Mouse (Mus musculus) forebrain, embryonic 16.5 days (tissue): Measurements from ENCODE around the gene Abca3. TPM values are rescaled to one million over a fixed set of nuclear protein-coding genes. Genes with fewer than 3 reads are reported as not detected.

Experiments
- ATAC-seq: fragments of 200-750 bp; cut with Nextera tagmentation; 2 replicates; pipeline ENCODE4 v1.8.0; 2017; ENCODE audit warnings: mild to moderate bottlenecking, moderate library complexity
- H3K27ac ChIP-seq: fragments of 300-500 bp; sonication (generic); 2 replicates; pipeline ENCODE4 v1.5.1; 2014; ENCODE audit warnings: low read length, control low read depth
- H3K27me3 ChIP-seq: fragments of 300-500 bp; sonication (generic); replicated peaks from 2 replicates; pipeline ENCODE4 v1.6.1; 2014; ENCODE audit warnings: low read length; ENCODE audit not compliant: control insufficient read depth, insufficient read depth
- H3K36me3 ChIP-seq: fragments of 300-500 bp; sonication (generic); 2 replicates; pipeline ENCODE4 v1.6.1; 2014; ENCODE audit not compliant: control insufficient read depth, insufficient read depth
- H3K4me1 ChIP-seq: fragments of 300-500 bp; sonication (generic); replicated peaks from 2 replicates; pipeline ENCODE4 v1.6.1; 2014; ENCODE audit warnings: low read length; ENCODE audit not compliant: control insufficient read depth, insufficient read depth
- H3K4me2 ChIP-seq: fragments of 300-500 bp; sonication (generic); 2 replicates; pipeline ENCODE4 v1.6.1; 2014; ENCODE audit warnings: mild to moderate bottlenecking, low read length, control low read depth
- H3K4me3 ChIP-seq: fragments of 300-500 bp; sonication (generic); replicated peaks from 2 replicates; pipeline ENCODE4 v1.5.1; 2014; ENCODE audit warnings: mild to moderate bottlenecking, low read length, control low read depth
- H3K9ac ChIP-seq: fragments of 300-500 bp; sonication (generic); replicated peaks from 2 replicates; pipeline ENCODE4 v1.6.1; 2014; ENCODE audit warnings: low read depth, low read length, control low read depth
- H3K9me3 ChIP-seq: fragments of 300-500 bp; sonication (generic); 2 replicates; pipeline ENCODE4 v1.6.1; 2016; ENCODE audit warnings: low read length; ENCODE audit not compliant: control insufficient read depth
- WGBS: fragments of 180-500 bp; shearing (Covaris S2); extraction: QIAGEN DNeasy Blood & Tissue Kit; methylation state at CpG from one replicate; pipeline ENCODE4 v1.1.7; 2014; 5-methylcytosine and 5-hydroxymethylcytosine counted together
- polyA plus RNA-seq: library from polyadenylated mRNA; unstranded; fragments of >200 nt; fragmentation: Nextera tagmentation; extraction: Ambion mirVana; gene quantifications from 2 replicates; pipeline ENCODE4 v1.2.1, GENCODE M21; 2015

Abca3 gene
- polyA plus RNA-seq, result 23.9 and 29.6 TPM in 2 replicates

GRCm38 (mm10) chr17:24351760-24352357 lies at the start of gene Abca3:
TSS of gene Abca3 (plus strand) at chr17:24351950.
- WGBS, result under 1% methylated on average over 53 of the region's 55 CpGs
- ATAC-seq, result peak; percentile 98
- Histone ChIP-seq H3K4me1 (peaks cover 29% of the 10 kb centered on the region), H3K4me2 (peak within 1 kb of the TSS; percentile 66), H3K4me3 (peak within 1 kb of the TSS; percentile 69), H3K27ac (peak within 1 kb of the TSS; percentile 21; the same call in 1 of the 2 replicates), H3K36me3 (no peaks in the 10 kb centered on the region), H3K9ac (peak within 1 kb of the TSS; percentile 86), H3K9me3 (no peaks in the 10 kb centered on the region), H3K27me3 (0 out of 2 replicates have a peak, but pooled peaks cover 4% of the 10 kb centered on the region)

DNA sequence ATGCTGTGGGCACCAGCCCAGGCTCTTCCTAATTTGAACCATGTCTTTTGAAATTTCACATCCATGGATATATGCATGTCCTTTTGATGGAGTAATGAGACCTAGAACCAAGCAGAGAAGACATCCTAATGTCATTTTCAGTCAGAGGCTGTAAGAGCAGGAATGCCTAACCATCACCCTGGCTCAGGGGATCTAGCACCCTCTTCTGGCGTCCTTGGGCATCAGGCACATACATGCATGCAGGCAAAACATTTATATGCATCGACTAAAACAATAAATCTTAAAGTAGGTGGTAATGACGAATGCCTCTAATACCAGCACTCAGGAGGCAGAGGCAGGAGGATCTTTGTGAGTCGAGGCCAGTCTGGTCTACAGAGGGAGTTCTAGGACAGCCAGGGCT lies 44.2 kb upstream of the Abca3 start:
- Histone ChIP-seq H3K36me3 (no peaks in the 10 kb centered on the region), H3K9ac (no peak overlapping the region), H3K27ac (no peak overlapping the region), H3K4me2 (no peak overlapping the region), H3K9me3 (no peaks in the 10 kb centered on the region), H3K4me1 (no peaks in the 10 kb centered on the region), H3K4me3 (no peak overlapping the region), H3K27me3 (no peaks in the 10 kb centered on the region)
- 49% methylated on average over 4 of the region's 4 CpGs for WGBS
- ATAC-seq, result no peak

- no peak overlapping the region for H3K27ac ChIP-seq
- H3K9ac ChIP-seq, result no peak overlapping the region
- H3K36me3 ChIP-seq, result no peaks in the 10 kb centered on the region
- no peak overlapping the region for H3K4me3 ChIP-seq
- H3K4me2 ChIP-seq, result no peak overlapping the region
- 88% methylated on average over 3 of the region's 3 CpGs for WGBS
- no peak for ATAC-seq
- H3K4me1 ChIP-seq, result no peaks in the 10 kb centered on the region
- H3K27me3 ChIP-seq, result no peaks in the 10 kb centered on the region
- H3K9me3 ChIP-seq, result 0 out of 2 replicates have a peak, but pooled peaks cover 2% of the 10 kb centered on the region
Measured at GRCm38 (mm10) chr17:24320826-24321225, 30.9 kb upstream of the Abca3 start.

DNA sequence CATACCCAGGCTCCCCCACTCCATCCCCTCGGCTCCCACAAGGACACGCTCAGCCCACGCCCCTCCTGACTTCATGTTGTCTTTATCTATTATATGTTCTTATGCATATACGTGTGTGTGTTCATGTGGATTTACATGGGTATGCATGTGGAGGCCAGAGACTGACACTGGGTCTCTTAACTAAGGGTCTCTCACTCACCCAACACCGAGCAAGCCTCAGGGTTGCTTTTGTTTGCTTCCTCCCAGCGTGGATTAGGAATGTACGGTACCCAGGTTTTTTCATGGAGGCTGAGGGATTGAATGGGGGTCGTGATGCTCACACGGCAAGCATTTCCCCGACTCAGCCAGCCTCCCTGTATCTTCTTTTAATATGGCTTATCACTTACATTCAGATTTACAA lies 26.7 kb upstream of the Abca3 start:
- Histone ChIP-seq H3K9ac (no peak overlapping the region), H3K36me3 (no peaks in the 10 kb centered on the region), H3K27ac (no peak overlapping the region), H3K4me3 (no peak overlapping the region), H3K4me1 (no peaks in the 10 kb centered on the region), H3K27me3 (no peaks in the 10 kb centered on the region), H3K9me3 (0 out of 2 replicates have a peak, but pooled peaks cover 2% of the 10 kb centered on the region), H3K4me2 (no peak overlapping the region)
- 82% methylated on average over 10 of the region's 10 CpGs for WGBS
- ATAC-seq, result no peak

DNA sequence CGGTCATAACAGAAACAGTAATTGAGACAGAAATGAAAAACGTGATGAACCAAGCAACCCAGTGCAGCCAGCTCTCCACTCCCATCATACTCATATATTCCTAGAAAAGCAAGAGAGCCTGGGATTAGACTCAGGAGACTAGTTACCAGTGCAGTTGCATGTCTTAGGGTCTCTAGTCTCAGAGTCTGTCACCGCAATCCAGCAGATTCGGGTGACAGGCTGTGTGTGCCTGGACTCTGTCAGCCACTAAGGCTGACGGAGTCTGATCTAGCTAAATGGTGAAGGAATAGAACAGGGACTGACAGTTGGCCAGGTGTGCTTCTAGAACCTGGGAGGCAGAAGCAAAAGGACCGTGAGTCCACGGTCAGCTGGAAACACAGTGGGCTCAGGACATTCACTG lies 24.1 kb upstream of the Abca3 start:
- Histone ChIP-seq H3K4me1 (no peaks in the 10 kb centered on the region), H3K36me3 (no peaks in the 10 kb centered on the region), H3K27me3 (no peaks in the 10 kb centered on the region), H3K4me2 (no peak overlapping the region), H3K9me3 (0 out of 2 replicates have a peak, but pooled peaks cover 1% of the 10 kb centered on the region), H3K27ac (no peak overlapping the region), H3K4me3 (no peak overlapping the region), H3K9ac (no peak overlapping the region)
- 72% methylated on average over 7 of the region's 7 CpGs for WGBS
- no peak for ATAC-seq

GRCm38 (mm10) chr17:24344672-24345071 lies 7.1 kb upstream of the Abca3 start:
- no peaks in the 10 kb centered on the region for H3K36me3 ChIP-seq
- H3K9ac ChIP-seq, result no peak overlapping the region
- ATAC-seq, result no peak
- WGBS, result 90% methylated on average over 8 of the region's 8 CpGs
- no peak overlapping the region for H3K4me3 ChIP-seq
- no peak overlapping the region for H3K27ac ChIP-seq
- H3K9me3 ChIP-seq, result no peaks in the 10 kb centered on the region
- H3K27me3 ChIP-seq, result no peaks in the 10 kb centered on the region
- H3K4me1 ChIP-seq, result no peaks in the 10 kb centered on the region
- H3K4me2 ChIP-seq, result no peak overlapping the region

DNA sequence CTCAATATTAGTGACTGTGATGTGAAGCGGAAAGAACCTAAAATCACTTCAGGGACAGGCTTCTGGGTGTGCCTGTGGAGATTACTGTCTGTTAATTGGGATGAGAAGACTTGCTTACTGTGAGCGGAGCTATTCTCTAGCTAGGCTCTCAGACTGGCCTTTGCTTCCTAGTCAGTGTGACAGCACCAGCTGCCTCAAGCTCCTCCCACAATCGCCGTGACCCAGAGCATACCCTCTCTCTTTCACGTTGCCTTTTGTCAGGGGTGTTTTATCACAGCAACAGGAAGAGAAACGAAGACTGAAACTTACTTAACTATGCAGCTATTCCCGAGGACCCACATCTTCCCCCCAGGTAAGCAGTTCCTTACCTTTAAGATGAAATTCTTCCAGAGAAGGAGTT lies 4.9 kb upstream of the Abca3 start:
- H3K27ac ChIP-seq, result no peak overlapping the region
- 32% methylated on average over 7 of the region's 7 CpGs for WGBS
- no peak for ATAC-seq
- H3K4me2 ChIP-seq, result no peak overlapping the region
- H3K9me3 ChIP-seq, result no peaks in the 10 kb centered on the region
- H3K4me1 ChIP-seq, result peaks cover 8% of the 10 kb centered on the region
- no peak overlapping the region for H3K9ac ChIP-seq
- H3K27me3 ChIP-seq, result 0 out of 2 replicates have a peak, but pooled peaks cover 4% of the 10 kb centered on the region
- no peak overlapping the region for H3K4me3 ChIP-seq
- no peaks in the 10 kb centered on the region for H3K36me3 ChIP-seq

DNA sequence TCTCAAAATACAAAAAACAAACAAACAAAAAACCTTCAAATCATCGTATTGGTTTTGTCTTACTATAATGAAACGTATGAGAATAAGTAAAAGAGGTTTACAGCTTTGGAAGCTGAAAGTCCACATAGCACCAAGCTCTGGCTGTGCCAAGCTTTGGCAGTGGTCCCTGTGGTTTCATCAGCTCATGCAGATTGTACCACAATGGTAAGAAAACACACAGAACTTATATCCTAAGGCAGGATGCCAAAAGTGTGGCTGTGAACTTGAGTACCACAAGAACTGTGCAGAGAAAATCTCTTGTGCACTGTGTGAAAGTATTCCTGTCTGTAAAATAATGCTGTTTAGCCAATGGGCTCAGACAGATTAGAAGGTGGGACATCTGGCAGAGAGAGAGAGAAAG lies 2.6 kb upstream of the Abca3 start:
- Histone ChIP-seq H3K9ac (no peak overlapping the region), H3K4me1 (peaks cover 23% of the 10 kb centered on the region), H3K4me3 (no peak overlapping the region), H3K4me2 (no peak overlapping the region), H3K36me3 (no peaks in the 10 kb centered on the region), H3K27ac (no peak overlapping the region), H3K27me3 (0 out of 2 replicates have a peak, but pooled peaks cover 4% of the 10 kb centered on the region), H3K9me3 (no peaks in the 10 kb centered on the region)
- ATAC-seq, result no peak
- 67% methylated on average over 2 of the region's 2 CpGs for WGBS

DNA sequence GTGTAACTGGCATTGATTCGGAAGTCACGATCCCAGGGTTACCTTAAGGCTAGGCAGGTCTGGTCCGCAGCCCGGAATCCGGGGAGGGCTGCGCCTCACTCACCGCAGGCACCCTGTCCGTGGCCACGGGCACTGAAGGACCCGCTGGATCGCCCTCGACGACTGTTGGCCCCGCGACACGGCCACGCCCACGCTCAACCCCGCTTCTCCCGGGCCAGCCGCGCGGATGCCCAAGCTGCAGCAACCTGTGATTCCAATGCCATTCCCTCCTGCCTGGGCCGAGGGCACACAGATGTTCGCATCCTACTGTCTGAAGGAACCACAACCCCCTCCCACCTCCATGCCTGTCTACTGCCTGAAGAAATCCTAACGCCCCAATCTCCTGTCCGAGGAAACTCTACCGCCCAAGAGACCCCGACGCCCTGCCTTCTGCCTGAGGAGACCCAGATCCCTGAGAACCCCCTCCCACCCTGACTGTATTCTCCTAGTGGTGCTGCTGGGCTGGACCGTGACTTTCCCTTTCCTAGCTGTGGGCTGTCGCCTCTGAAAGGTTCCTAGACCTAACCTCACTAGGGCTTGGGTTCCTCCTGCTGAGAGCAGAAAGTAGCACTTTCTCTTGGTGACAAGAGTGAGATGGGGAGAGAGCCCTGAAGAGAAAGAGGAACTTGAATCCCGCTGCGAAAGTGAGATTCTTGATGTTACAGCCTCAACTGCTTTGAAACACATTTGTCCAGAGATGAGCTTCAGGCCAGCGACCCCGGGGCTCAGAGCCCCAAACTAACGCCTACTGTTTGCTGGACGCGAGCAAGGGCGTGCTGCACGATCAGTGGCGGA lies 607 bp upstream of the Abca3 start, which contains the start of gene Abca17:
Gene Abca17 (minus strand): TSS at position 143 of the 834 bp plus-strand sequence.
- Histone ChIP-seq H3K36me3 (no peaks in the 10 kb centered on the region), H3K9me3 (no peaks in the 10 kb centered on the region), H3K4me1 (peaks cover 27% of the 10 kb centered on the region), H3K4me2 (peak within 1 kb of the TSS; percentile 66), H3K27me3 (0 out of 2 replicates have a peak, but pooled peaks cover 4% of the 10 kb centered on the region), H3K4me3 (peak within 1 kb of the TSS; percentile 69), H3K27ac (no peak within 1 kb of the TSS; the same call in 1 of the 2 replicates), H3K9ac (peak within 1 kb of the TSS; percentile 86)
- WGBS, result 5% methylated on average over 42 of the region's 42 CpGs
- ATAC-seq, result peak; percentile 29; the same call in 1 of the 2 replicates
